Mouse (Mus musculus) embryonic facial prominence, embryonic 11.5 days (tissue): ENCODE measurements around the gene Nfxl1. TPM values are rescaled to one million over a fixed set of nuclear protein-coding genes. Genes with fewer than 3 reads are reported as not detected.
A peak's percentile ranks its signal among the peaks of the same experiment; 100 is the strongest.

ENCODE experiments used
- ATAC-seq: fragments of 200-750 bp; cut with Nextera tagmentation; replicated peaks from 2 replicates; pipeline ENCODE4 v1.8.0; 2017; ENCODE audit warnings: low read depth; ENCODE audit not compliant: insufficient number of reproducible peaks, low FRiP score, low TSS enrichment
- DNase-seq: peaks from one replicate; pipeline ENCODE4 v3.0.0-alpha.2; 2015; ENCODE audit warnings: low spot score
- H3K27ac ChIP-seq: fragments of 300-500 bp; sonication (generic); replicated peaks from 2 replicates; pipeline ENCODE4 v1.5.1; 2014; ENCODE audit warnings: mild to moderate bottlenecking, low read depth, low read length, control low read depth
- H3K27me3 ChIP-seq: fragments of 300-500 bp; sonication (generic); 2 replicates; pipeline ENCODE4 v1.6.1; 2014; ENCODE audit warnings: mild to moderate bottlenecking, low read length, moderate library complexity, mixed read lengths; ENCODE audit not compliant: control insufficient read depth, insufficient read depth
- H3K36me3 ChIP-seq: fragments of 300-500 bp; sonication (generic); replicated peaks from 2 replicates; pipeline ENCODE4 v1.6.1; 2014; ENCODE audit warnings: low read depth, mild to moderate bottlenecking, low read length, moderate library complexity, mixed read lengths; ENCODE audit not compliant: control insufficient read depth, insufficient read depth
- H3K4me1 ChIP-seq: fragments of 300-500 bp; sonication (generic); 2 replicates; pipeline ENCODE4 v1.6.1; 2014; ENCODE audit warnings: low read length, mixed read lengths; ENCODE audit not compliant: control insufficient read depth, insufficient read depth
- H3K4me2 ChIP-seq: fragments of 300-500 bp; sonication (generic); 2 replicates; pipeline ENCODE4 v1.6.1; 2014; ENCODE audit warnings: low read depth, mild to moderate bottlenecking, control low read depth, low read length, moderate library complexity
- H3K4me3 ChIP-seq: fragments of 300-500 bp; sonication (generic); 2 replicates; pipeline ENCODE4 v1.5.1; 2014; ENCODE audit warnings: low read depth, low read length, control low read depth
- H3K9ac ChIP-seq: fragments of 300-500 bp; sonication (generic); replicated peaks from 2 replicates; pipeline ENCODE4 v1.6.1; 2014; ENCODE audit warnings: mild to moderate bottlenecking, control low read depth, low read length
- H3K9me3 ChIP-seq: fragments of 300-500 bp; sonication (generic); replicated peaks from 2 replicates; pipeline ENCODE4 v1.6.1; 2016; ENCODE audit warnings: mild to moderate bottlenecking, low read length, inconsistent platforms, mixed read lengths; ENCODE audit not compliant: control insufficient read depth
- WGBS: fragments of 180-500 bp; shearing (Covaris S2); extraction: QIAGEN DNeasy Blood & Tissue Kit; methylation state at CpG from one replicate; pipeline ENCODE4 v1.1.7; 2014; 5-methylcytosine and 5-hydroxymethylcytosine counted together
- polyA plus RNA-seq: library from polyadenylated mRNA; unstranded; fragments of >200 nt; fragmentation: Nextera tagmentation; extraction: Ambion mirVana; gene quantifications from 2 replicates; pipeline ENCODE4 v1.2.1, GENCODE M21; 2014

Nfxl1 gene
- polyA plus RNA-seq, 1 experiment from 2014 or later: 30.5 TPM

DNA sequence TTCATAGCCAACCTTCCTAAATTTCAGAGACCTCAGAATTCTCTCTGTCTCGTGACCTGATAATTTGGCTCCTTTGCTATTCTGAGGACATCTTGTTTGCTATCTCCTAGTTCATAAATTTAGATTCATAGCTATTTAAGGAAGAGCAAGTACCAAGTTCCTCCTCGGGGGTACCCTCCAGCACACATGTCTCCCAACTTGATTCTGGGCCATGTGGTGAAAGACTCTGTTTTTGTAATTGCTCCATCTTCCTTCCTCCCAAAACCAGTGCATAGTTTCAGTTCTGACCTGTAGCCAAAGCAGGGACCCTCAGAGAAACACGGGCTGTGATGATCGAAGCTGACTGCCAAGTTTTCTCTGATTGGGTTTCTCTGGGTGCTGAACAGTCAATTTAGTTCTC is 62.7 kb downstream of the Nfxl1 start:
- no peak for ATAC-seq
- H3K36me3 ChIP-seq: no peaks in the 10 kb centered on the region
- no peak overlapping the region for H3K9ac ChIP-seq
- H3K4me3 ChIP-seq: no peak overlapping the region
- no peaks in the 10 kb centered on the region for H3K9me3 ChIP-seq
- 82% methylated on average over 4 of the region's 4 CpGs for WGBS
- H3K4me1 ChIP-seq: no peaks in the 10 kb centered on the region
- no peak for DNase-seq
- H3K27ac ChIP-seq: no peak overlapping the region
- no peaks in the 10 kb centered on the region for H3K27me3 ChIP-seq
- H3K4me2 ChIP-seq: no peak overlapping the region

DNA sequence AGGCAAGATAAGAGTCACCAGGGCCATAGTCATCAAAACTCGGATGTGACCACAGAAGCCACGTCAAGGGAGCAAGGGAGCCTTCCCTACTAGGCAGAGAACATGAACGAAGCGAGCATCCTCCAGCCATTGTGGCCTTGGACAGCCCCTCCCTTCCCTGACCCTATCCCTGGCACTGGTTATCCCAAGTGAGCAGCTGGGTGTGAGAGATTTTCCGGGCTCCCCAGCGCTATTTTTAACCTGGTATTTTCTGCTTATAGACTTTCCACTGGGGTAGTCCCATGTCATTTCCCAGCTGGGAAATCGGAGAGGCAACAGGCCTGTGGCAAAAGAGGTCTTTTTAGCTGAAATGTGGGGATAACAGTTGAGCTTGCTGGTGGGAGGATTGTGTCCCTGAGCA is 65.6 kb downstream of the Nfxl1 start:
- no peak for ATAC-seq
- Histone ChIP-seq H3K27ac (no peak overlapping the region), H3K4me3 (no peak overlapping the region), H3K4me2 (no peak overlapping the region), H3K36me3 (no peaks in the 10 kb centered on the region), H3K27me3 (no peaks in the 10 kb centered on the region), H3K9ac (no peak overlapping the region), H3K4me1 (no peaks in the 10 kb centered on the region), H3K9me3 (no peaks in the 10 kb centered on the region)
- no peak for DNase-seq
- 78% methylated on average over 7 of the region's 7 CpGs for WGBS

DNA sequence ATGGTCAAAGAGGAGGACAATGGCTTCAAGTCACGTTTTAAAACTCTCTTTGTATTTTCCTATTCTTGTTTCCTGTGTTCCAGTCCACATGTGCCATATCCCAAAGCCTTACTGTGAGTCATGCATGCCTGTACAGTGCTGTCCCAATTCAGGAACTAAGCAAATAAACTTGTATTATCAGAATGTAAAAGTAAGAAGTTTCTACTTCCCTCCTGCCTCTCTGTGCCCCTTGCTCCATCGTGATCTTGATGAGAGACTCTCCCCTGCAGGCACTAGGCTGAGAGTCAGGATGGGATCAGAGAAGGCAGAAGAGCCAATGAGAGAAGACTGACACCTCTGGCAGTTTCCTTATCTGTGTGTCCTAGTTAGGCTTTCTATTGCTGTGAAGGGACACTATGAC is 68.3 kb downstream of the Nfxl1 start:
- ATAC-seq (no peak), DNase-seq (no peak)
- Histone ChIP-seq H3K4me2 (no peak overlapping the region), H3K36me3 (no peaks in the 10 kb centered on the region), H3K27me3 (no peaks in the 10 kb centered on the region), H3K9me3 (no peaks in the 10 kb centered on the region), H3K27ac (no peak overlapping the region), H3K4me3 (no peak overlapping the region), H3K9ac (no peak overlapping the region), H3K4me1 (no peaks in the 10 kb centered on the region)
- 57% methylated on average over 2 of the region's 2 CpGs for WGBS

DNA sequence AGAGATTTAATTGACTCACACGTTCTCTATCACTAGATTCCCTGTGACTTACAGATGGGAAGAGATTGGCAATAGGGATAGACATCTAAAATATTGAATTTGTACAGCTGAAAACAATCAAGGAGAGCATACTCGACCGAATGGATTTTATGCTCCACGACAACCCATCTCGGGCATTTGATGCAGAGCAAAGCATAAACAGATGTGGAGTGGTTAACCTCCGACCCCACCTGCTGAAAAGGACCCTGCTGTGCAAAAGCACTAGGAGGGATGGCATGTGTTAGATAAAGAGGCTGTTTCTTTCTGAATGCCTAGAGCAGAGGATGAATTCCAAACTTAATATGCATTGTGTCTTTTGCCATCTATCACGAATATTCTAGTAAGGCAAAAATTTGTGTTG is 79.0 kb downstream of the Nfxl1 start:
- Histone ChIP-seq H3K4me2 (no peak overlapping the region), H3K36me3 (no peaks in the 10 kb centered on the region), H3K4me3 (no peak overlapping the region), H3K9ac (no peak overlapping the region), H3K27ac (no peak overlapping the region), H3K4me1 (no peaks in the 10 kb centered on the region), H3K9me3 (no peaks in the 10 kb centered on the region), H3K27me3 (no peaks in the 10 kb centered on the region)
- DNase-seq (peak; percentile 89), ATAC-seq (no peak)
- 15% methylated on average over 7 of the region's 7 CpGs for WGBS

DNA sequence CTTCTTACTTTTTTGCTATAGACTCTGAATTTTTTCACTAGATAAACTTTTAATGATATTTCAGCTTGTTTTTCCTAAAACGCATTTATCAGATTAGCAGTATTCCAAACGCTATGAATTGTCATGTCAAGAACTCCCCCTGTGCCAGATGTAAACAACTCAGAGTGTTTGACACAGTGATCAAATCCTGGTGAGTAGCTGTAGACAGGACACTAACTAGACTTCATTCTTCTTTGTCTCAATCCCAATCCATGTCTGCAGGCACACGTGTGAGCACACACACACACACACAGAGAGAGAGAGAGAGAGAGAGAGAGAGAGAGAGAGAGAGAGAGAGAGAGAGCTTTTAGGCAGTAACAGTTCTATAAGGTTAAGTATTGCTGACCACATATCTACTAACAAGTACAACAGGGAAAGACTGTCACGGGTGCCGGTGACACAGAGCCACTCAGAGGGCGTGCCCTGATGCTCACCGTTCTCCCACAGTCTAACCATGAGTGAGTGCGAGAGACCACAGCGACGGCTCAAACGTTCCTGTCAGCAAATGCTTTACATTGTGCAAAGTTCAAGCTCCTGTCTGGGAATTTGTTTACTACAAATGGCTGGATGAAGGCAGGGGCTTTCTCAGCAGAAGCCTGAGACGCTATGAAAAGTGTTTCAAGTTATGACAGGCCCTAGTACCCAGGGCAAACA is 87.0 kb downstream of the Nfxl1 start:
- Histone ChIP-seq H3K27ac (no peak overlapping the region), H3K9me3 (no peaks in the 10 kb centered on the region), H3K36me3 (no peaks in the 10 kb centered on the region), H3K4me1 (no peaks in the 10 kb centered on the region), H3K9ac (no peak overlapping the region), H3K27me3 (no peaks in the 10 kb centered on the region), H3K4me2 (no peak overlapping the region), H3K4me3 (no peak overlapping the region)
- DNase-seq (no peak), ATAC-seq (no peak)
- WGBS: 68% methylated on average over 12 of the region's 12 CpGs

DNA sequence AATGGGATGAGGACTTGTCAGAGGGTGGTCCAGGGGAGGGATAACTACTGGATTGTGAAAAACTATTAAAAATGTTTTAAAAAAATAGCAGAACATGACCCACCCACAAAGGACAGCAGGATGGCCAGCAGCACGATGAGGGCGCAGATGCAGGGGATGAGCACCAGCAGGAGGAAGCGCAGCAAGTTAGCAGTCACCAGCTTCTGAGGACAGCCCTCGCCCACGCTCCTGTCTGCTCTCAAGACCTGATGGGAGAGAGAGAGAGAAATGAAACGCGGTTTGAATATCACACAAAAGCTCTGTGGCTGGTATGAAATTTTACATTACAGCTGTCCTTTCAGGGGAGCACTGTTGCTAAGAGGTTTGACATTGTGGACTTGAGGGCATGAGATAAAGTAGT is 87.7 kb downstream of the Nfxl1 start:
- Histone ChIP-seq H3K36me3 (no peaks in the 10 kb centered on the region), H3K4me3 (no peak overlapping the region), H3K27ac (no peak overlapping the region), H3K9ac (no peak overlapping the region), H3K9me3 (no peaks in the 10 kb centered on the region), H3K4me1 (no peaks in the 10 kb centered on the region), H3K4me2 (no peak overlapping the region), H3K27me3 (no peaks in the 10 kb centered on the region)
- DNase-seq (no peak), ATAC-seq (no peak)
- 82% methylated on average over 7 of the region's 7 CpGs for WGBS

DNA sequence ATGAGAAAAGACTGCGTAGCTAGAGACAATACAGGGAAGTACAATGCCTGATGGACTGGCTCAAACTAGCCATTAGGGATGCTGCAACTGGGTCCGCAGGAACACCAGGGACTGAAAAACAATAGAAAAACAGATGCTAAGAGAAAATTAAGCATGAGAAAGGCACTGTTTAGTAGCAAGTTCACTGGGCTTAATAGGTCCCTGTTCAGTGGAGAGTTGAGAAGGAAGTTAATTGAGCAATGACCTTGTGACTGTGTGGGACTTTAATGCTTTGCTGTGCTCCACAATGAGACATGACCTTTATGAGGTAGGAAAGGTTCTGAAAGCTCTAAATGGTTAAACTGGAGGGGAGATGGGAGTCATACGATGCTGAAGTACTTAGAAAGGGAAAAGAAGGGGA is 94.6 kb downstream of the Nfxl1 start:
- Histone ChIP-seq H3K27me3 (no peaks in the 10 kb centered on the region), H3K36me3 (no peaks in the 10 kb centered on the region), H3K4me1 (no peaks in the 10 kb centered on the region), H3K4me2 (no peak overlapping the region), H3K9me3 (no peaks in the 10 kb centered on the region), H3K4me3 (no peak overlapping the region), H3K9ac (no peak overlapping the region), H3K27ac (no peak overlapping the region)
- DNase-seq: no peak
- ATAC-seq: no peak
- WGBS: 74% methylated on average over 3 of the region's 3 CpGs
